In genomic region chr4:76452286-76452685, GRCm38 (mm10) we compare ENCODE assay signal across 28 mouse cellular contexts.
DNase-seq lines count a peak whose midpoint lies in the region; ATAC-seq lines count a peak whose summit lies in the region.
"Had no signal": no experiment of that assay in that cellular context is flagged by ENCODE, and none has a peak within 500 bp of the region (broad histone marks: within the 10 kb centered on the region; RNA-seq: fewer than 3 reads in every experiment).

No protein-coding gene starts in this region.

- peak overlapping the region; percentile 10 for H3K4me3 ChIP-seq in hindbrain, embryonic 14.5 days (replicated peaks; ENCODE audit: low read length)
- no peak overlapping the region for H3K4me3 ChIP-seq in hindbrain, embryonic 11.5 days (ENCODE audit: low read depth, low read length)
- H3K4me3 ChIP-seq in midbrain, embryonic 15.5 days, result no peak overlapping the region
- no peak overlapping the region for H3K4me3 ChIP-seq in midbrain, embryonic 14.5 days (replicated peaks; ENCODE audit: low read depth, low read length)
- H3K4me3 ChIP-seq in hindbrain, embryonic 16.5 days (ENCODE audit: low read length), result peak overlapping the region; percentile 15
- H3K4me3 ChIP-seq in neural tube, embryonic 14.5 days (ENCODE audit: low read depth, low read length), result peak overlapping the region; percentile 20
- no peak overlapping the region for H3K4me3 ChIP-seq in forebrain, embryonic 15.5 days
- H3K4me3 ChIP-seq: embryonic facial prominence, embryonic 12.5 days; erythroblast, embryonic 14.5 days; limb, embryonic 12.5 days; lung, embryonic 15.5 days; midbrain, embryonic 12.5 days; myocyte had no signal

- H3K4me2 ChIP-seq in hindbrain, embryonic 14.5 days (replicated peaks), result peak overlapping the region; percentile 61
- no peak overlapping the region for H3K4me2 ChIP-seq in hindbrain, embryonic 11.5 days (replicated peaks; ENCODE audit: low read depth, low read length)
- H3K4me2 ChIP-seq in midbrain, embryonic 15.5 days, result peak overlapping the region; percentile 9; the same call in 1 of the 2 replicates
- no peak overlapping the region for H3K4me2 ChIP-seq in midbrain, embryonic 14.5 days (ENCODE audit: low read length)
- H3K4me2 ChIP-seq in hindbrain, embryonic 16.5 days (ENCODE audit: low read length), result peak overlapping the region; percentile 14
- H3K4me2 ChIP-seq in neural tube, embryonic 14.5 days (ENCODE audit: low read depth, low read length), result peak overlapping the region; percentile 63; the same call in 1 of the 2 replicates
- H3K4me2 ChIP-seq in forebrain, embryonic 15.5 days (replicated peaks), result no peak overlapping the region
- H3K4me2 ChIP-seq: embryonic facial prominence, embryonic 12.5 days; limb, embryonic 12.5 days; liver, embryonic 11.5 days; lung, embryonic 15.5 days; midbrain, embryonic 12.5 days had no signal

- no peaks in the 10 kb centered on the region for H3K27me3 ChIP-seq in hindbrain, embryonic 14.5 days (ENCODE audit: control insufficient read depth, insufficient read depth, low read length)
- H3K27me3 ChIP-seq in hindbrain, embryonic 11.5 days (ENCODE audit: control insufficient read depth, insufficient read depth, low read length), result no peaks in the 10 kb centered on the region
- H3K27me3 ChIP-seq in midbrain, embryonic 15.5 days (replicated peaks), result no peaks in the 10 kb centered on the region
- H3K27me3 ChIP-seq in midbrain, embryonic 14.5 days (ENCODE audit: control insufficient read depth, insufficient read depth, low read length), result no peaks in the 10 kb centered on the region
- H3K27me3 ChIP-seq in hindbrain, embryonic 16.5 days (replicated peaks; ENCODE audit: control insufficient read depth, insufficient read depth, low read length), result no peaks in the 10 kb centered on the region
- H3K27me3 ChIP-seq in neural tube, embryonic 14.5 days (ENCODE audit: control insufficient read depth, insufficient read depth, low read length), result no peaks in the 10 kb centered on the region
- H3K27me3 ChIP-seq in forebrain, embryonic 15.5 days, result no peaks in the 10 kb centered on the region
- H3K27me3 ChIP-seq: embryonic facial prominence, embryonic 12.5 days; limb, embryonic 12.5 days had no signal

- no peaks in the 10 kb centered on the region for H3K9me3 ChIP-seq in hindbrain, embryonic 14.5 days (ENCODE audit: control insufficient read depth, low read length)
- no peaks in the 10 kb centered on the region for H3K9me3 ChIP-seq in hindbrain, embryonic 11.5 days (ENCODE audit: control insufficient read depth, low read length)
- no peaks in the 10 kb centered on the region for H3K9me3 ChIP-seq in midbrain, embryonic 15.5 days
- H3K9me3 ChIP-seq in midbrain, embryonic 14.5 days (ENCODE audit: control insufficient read depth, low read length), result no peaks in the 10 kb centered on the region
- no peaks in the 10 kb centered on the region for H3K9me3 ChIP-seq in hindbrain, embryonic 16.5 days (ENCODE audit: control insufficient read depth, low read length)
- no peaks in the 10 kb centered on the region for H3K9me3 ChIP-seq in neural tube, embryonic 14.5 days (ENCODE audit: control insufficient read depth, low read length)
- no peaks in the 10 kb centered on the region for H3K9me3 ChIP-seq in forebrain, embryonic 15.5 days
- H3K9me3 ChIP-seq: embryonic facial prominence, embryonic 12.5 days; limb, embryonic 12.5 days; lung, embryonic 15.5 days; midbrain, embryonic 12.5 days had no signal

- ATAC-seq in hindbrain, embryonic 14.5 days (ENCODE audit: low FRiP score), result no peak
- ATAC-seq in hindbrain, embryonic 11.5 days (ENCODE audit: low FRiP score), result no peak
- no peak for ATAC-seq in midbrain, embryonic 15.5 days (replicated peaks)
- ATAC-seq in midbrain, embryonic 14.5 days (ENCODE audit: low FRiP score, low TSS enrichment), result no peak
- no peak for ATAC-seq in hindbrain, embryonic 16.5 days
- ATAC-seq in neural tube, embryonic 14.5 days (ENCODE audit: low read depth), result no peak
- no peak for ATAC-seq in forebrain, embryonic 15.5 days (replicated peaks)
- ATAC-seq: CD4-positive, CD25-positive, alpha-beta regulatory T cell, adult 4 months; forebrain, postnatal 0 days; intestine, embryonic 16.5 days had no signal

- 78% methylated on average over 4 of the region's 4 CpGs for WGBS in hindbrain, embryonic 14.5 days
- 77% methylated on average over 4 of the region's 4 CpGs for WGBS in hindbrain, embryonic 11.5 days
- 75% methylated on average over 4 of the region's 4 CpGs for WGBS in midbrain, embryonic 15.5 days
- 87% methylated on average over 4 of the region's 4 CpGs for WGBS in midbrain, embryonic 14.5 days
- 72% methylated on average over 4 of the region's 4 CpGs for WGBS in hindbrain, embryonic 16.5 days
- 75% methylated on average over 4 of the region's 4 CpGs for WGBS in neural tube, embryonic 14.5 days
- 82% methylated on average over 4 of the region's 4 CpGs for WGBS in forebrain, embryonic 15.5 days

- no peak for DNase-seq in hindbrain, embryonic 14.5 days (ENCODE audit: low spot score)
- no peak for DNase-seq in hindbrain, embryonic 11.5 days (ENCODE audit: low spot score)
- DNase-seq in midbrain, embryonic 14.5 days, result no peak
- DNase-seq: adrenal gland, postnatal 14 days; cerebellum, adult 8-10 months; cerebellum, postnatal 36 days; forebrain, postnatal 0 days; gastrocnemius, postnatal 14 days; heart, postnatal 14 days; kidney, adult 8-10 months; kidney, postnatal 10 days; layer of hippocampus, postnatal 36 days; right cerebral cortex, adult 18-20 months; spleen, adult 18-20 months; thymus, postnatal 25 days had no signal

- peak overlapping the region; percentile 42; the same call in 1 of the 2 replicates for H3K9ac ChIP-seq in hindbrain, embryonic 14.5 days
- H3K9ac ChIP-seq in hindbrain, embryonic 11.5 days (ENCODE audit: low read depth, low read length), result no peak overlapping the region
- H3K9ac ChIP-seq in midbrain, embryonic 15.5 days, result no peak overlapping the region
- H3K9ac ChIP-seq in midbrain, embryonic 14.5 days (replicated peaks; ENCODE audit: low read length), result no peak overlapping the region
- H3K9ac ChIP-seq in hindbrain, embryonic 16.5 days (ENCODE audit: low read depth, low read length), result no peak overlapping the region
- H3K9ac ChIP-seq in neural tube, embryonic 14.5 days (replicated peaks; ENCODE audit: low read depth, low read length), result 0 out of 2 replicates have a peak overlapping the region, but pooled peaks have one; percentile 21
- no peak overlapping the region for H3K9ac ChIP-seq in forebrain, embryonic 15.5 days (replicated peaks)
- H3K9ac ChIP-seq: embryonic facial prominence, embryonic 12.5 days; forebrain, postnatal 0 days; limb, embryonic 12.5 days; lung, embryonic 15.5 days; midbrain, embryonic 12.5 days had no signal

- H3K27ac ChIP-seq in hindbrain, embryonic 14.5 days, result 0 out of 2 replicates have a peak overlapping the region, but pooled peaks have one; percentile 14
- H3K27ac ChIP-seq in hindbrain, embryonic 11.5 days (ENCODE audit: low read depth, low read length), result no peak overlapping the region
- H3K27ac ChIP-seq in midbrain, embryonic 15.5 days, result no peak overlapping the region
- no peak overlapping the region for H3K27ac ChIP-seq in midbrain, embryonic 14.5 days (replicated peaks; ENCODE audit: low read depth, low read length)
- H3K27ac ChIP-seq in hindbrain, embryonic 16.5 days (ENCODE audit: low read depth, low read length), result no peak overlapping the region
- H3K27ac ChIP-seq in neural tube, embryonic 14.5 days (ENCODE audit: low read depth, low read length), result peak overlapping the region; percentile 34; the same call in 1 of the 2 replicates
- H3K27ac ChIP-seq in forebrain, embryonic 15.5 days (replicated peaks), result no peak overlapping the region
- H3K27ac ChIP-seq: embryonic facial prominence, embryonic 12.5 days; limb, embryonic 12.5 days; lung, embryonic 15.5 days; midbrain, embryonic 12.5 days had no signal

- peaks cover 5% of the 10 kb centered on the region; the same call in 1 of the 2 replicates for H3K4me1 ChIP-seq in hindbrain, embryonic 14.5 days (replicated peaks; ENCODE audit: control insufficient read depth, insufficient read depth, low read length)
- no peaks in the 10 kb centered on the region for H3K4me1 ChIP-seq in hindbrain, embryonic 11.5 days (replicated peaks; ENCODE audit: control insufficient read depth, insufficient read depth, low read length)
- H3K4me1 ChIP-seq in midbrain, embryonic 15.5 days, result peaks cover 9% of the 10 kb centered on the region; the same call in 1 of the 2 replicates
- peaks cover 8% of the 10 kb centered on the region; the same call in 1 of the 2 replicates for H3K4me1 ChIP-seq in midbrain, embryonic 14.5 days (ENCODE audit: control insufficient read depth, insufficient read depth, low read length)
- H3K4me1 ChIP-seq in hindbrain, embryonic 16.5 days (ENCODE audit: control insufficient read depth, insufficient read depth, low read depth, low read length), result no peaks in the 10 kb centered on the region; the same call in 1 of the 2 replicates
- H3K4me1 ChIP-seq in neural tube, embryonic 14.5 days (ENCODE audit: control insufficient read depth, insufficient read depth, low read length), result no peaks in the 10 kb centered on the region
- H3K4me1 ChIP-seq in forebrain, embryonic 15.5 days, result peaks cover 16% of the 10 kb centered on the region; the same call in 1 of the 2 replicates
- H3K4me1 ChIP-seq: embryonic facial prominence, embryonic 12.5 days had no signal

- no peaks in the 10 kb centered on the region for H3K36me3 ChIP-seq in hindbrain, embryonic 14.5 days (replicated peaks; ENCODE audit: control insufficient read depth, insufficient read depth)
- H3K36me3 ChIP-seq in hindbrain, embryonic 11.5 days (ENCODE audit: control insufficient read depth, insufficient read depth, low read length), result no peaks in the 10 kb centered on the region
- H3K36me3 ChIP-seq in midbrain, embryonic 15.5 days (replicated peaks), result no peaks in the 10 kb centered on the region
- H3K36me3 ChIP-seq in midbrain, embryonic 14.5 days (ENCODE audit: control insufficient read depth, insufficient read depth, low read length), result no peaks in the 10 kb centered on the region
- H3K36me3 ChIP-seq in hindbrain, embryonic 16.5 days (ENCODE audit: control insufficient read depth, insufficient read depth, low read length), result no peaks in the 10 kb centered on the region
- H3K36me3 ChIP-seq in neural tube, embryonic 14.5 days (ENCODE audit: control insufficient read depth, insufficient read depth, low read length), result no peaks in the 10 kb centered on the region
- H3K36me3 ChIP-seq in forebrain, embryonic 15.5 days, result no peaks in the 10 kb centered on the region
- H3K36me3 ChIP-seq: embryonic facial prominence, embryonic 12.5 days; limb, embryonic 12.5 days; lung, embryonic 15.5 days; midbrain, embryonic 12.5 days had no signal

Comparison
In these comparisons a context has a peak if more than half of its experiments do, and no peak if none do; other contexts are left out.
1. H3K27ac ChIP-seq: peak in hindbrain, embryonic 14.5 days (single experiment) and neural tube, embryonic 14.5 days (single experiment); none in hindbrain, embryonic 11.5 days (single experiment), midbrain, embryonic 15.5 days (single experiment), midbrain, embryonic 14.5 days (single experiment), hindbrain, embryonic 16.5 days (single experiment) and forebrain, embryonic 15.5 days (single experiment).
2. H3K4me2 ChIP-seq: peak in hindbrain, embryonic 14.5 days (single experiment), midbrain, embryonic 15.5 days (single experiment), hindbrain, embryonic 16.5 days (single experiment) and neural tube, embryonic 14.5 days (single experiment); none in hindbrain, embryonic 11.5 days (single experiment), midbrain, embryonic 14.5 days (single experiment) and forebrain, embryonic 15.5 days (single experiment).
3. H3K4me3 ChIP-seq: peak in hindbrain, embryonic 14.5 days (single experiment), hindbrain, embryonic 16.5 days (single experiment) and neural tube, embryonic 14.5 days (single experiment); none in hindbrain, embryonic 11.5 days (single experiment), midbrain, embryonic 15.5 days (single experiment), midbrain, embryonic 14.5 days (single experiment) and forebrain, embryonic 15.5 days (single experiment).
4. H3K9ac ChIP-seq: peak in hindbrain, embryonic 14.5 days (single experiment) and neural tube, embryonic 14.5 days (single experiment); none in hindbrain, embryonic 11.5 days (single experiment), midbrain, embryonic 15.5 days (single experiment), midbrain, embryonic 14.5 days (single experiment), hindbrain, embryonic 16.5 days (single experiment) and forebrain, embryonic 15.5 days (single experiment).